Mouse (Mus musculus) heart, postnatal 10 days (tissue): ENCODE data around the gene 9830107B12Rik. TPM values are rescaled to one million over a fixed set of nuclear protein-coding genes. Genes with fewer than 3 reads are reported as not detected.
"Not testable (repeated sequence)": the region's sequence is repeated elsewhere in the genome, so short reads cannot be mapped to it uniquely, and the experiment has no call there.

Experiments used
- DNase-seq, 2 experiments: peaks; one replicate each; pipeline ENCODE4 v3.0.0; 2021
- intact Hi-C: fragments of 180-260 bp; cut with DNase I; formaldehyde crosslinking; loops from one replicate; pipeline ENCODE4 v1.15.1; 2025
- total RNA-seq, 2 experiments: library from RNA; stranded (reverse); gene quantifications; 2 replicates each; pipeline ENCODE4 v1.2.3; 2021

9830107B12Rik gene
- not detected for total RNA-seq

DNA sequence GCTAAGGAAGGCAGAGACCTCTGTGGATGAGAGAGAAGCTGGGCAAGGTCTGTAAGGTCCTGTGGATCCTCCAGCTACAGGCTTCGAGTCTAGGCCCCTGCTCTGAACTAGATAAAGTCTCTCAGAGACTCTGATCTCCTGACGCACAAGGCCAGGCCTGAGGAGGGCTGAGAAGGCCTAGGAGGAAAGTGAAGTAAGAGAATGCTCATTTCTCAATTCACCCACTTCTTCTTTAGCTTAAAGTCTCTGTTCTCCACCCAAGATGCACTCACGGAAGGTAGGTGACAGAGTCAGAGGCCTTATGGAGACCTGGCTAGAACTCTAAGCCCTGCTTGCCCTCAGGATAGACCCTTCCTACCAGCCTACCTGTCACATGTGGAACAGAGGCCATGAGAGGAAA lies at the start of gene 9830107B12Rik:
9830107B12Rik (minus strand) TSS at position 149 of the 400 bp plus-strand sequence.
- intact Hi-C loops: no loop called here
- no peak for DNase-seq

GRCm38 (mm10) chr17:48192366-48192765 lies 46.3 kb upstream of the 9830107B12Rik start:
- DNase-seq: no peak
- intact Hi-C loops: no loop called here

DNA sequence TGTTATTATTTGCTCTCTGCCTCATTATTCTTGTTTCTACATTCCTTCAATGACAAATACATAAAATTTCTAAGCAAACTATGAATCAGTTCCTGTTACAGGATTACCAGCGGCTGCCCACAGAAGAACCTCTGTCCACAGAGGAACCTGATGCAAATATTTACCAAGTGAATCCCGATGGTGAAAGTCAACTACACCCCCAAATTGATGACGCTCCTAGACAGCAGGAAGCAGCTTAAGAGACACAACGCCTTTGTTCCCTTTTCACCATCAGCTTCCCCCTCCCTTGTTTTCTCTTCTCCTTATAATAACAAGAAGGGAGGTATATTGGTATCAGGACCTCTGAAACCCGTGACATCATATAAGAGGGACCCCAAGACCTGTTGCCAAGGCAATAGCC lies 39.2 kb upstream of the 9830107B12Rik start:
- DNase-seq: no peak
- intact Hi-C loops: no loop called here

DNA sequence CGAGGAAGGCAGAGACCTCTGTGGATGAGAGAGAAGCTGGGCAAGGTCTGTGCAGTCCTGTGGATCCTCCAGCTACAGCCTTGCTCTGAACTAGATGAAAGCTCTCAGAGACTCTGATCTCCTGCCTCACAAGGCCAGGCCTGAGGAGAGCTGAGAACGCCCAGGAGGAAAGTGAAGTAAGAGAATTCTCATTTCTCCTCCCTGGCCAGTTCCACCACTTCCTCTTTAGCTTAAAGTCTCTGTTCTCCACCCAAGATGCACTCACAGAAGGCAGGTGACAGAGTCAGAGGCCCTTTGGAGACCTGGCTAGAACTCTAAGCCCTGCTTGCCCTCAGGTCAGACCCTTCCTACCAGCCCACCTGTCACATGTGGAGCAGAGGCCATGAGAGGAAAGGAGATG lies 21.0 kb upstream of the 9830107B12Rik start, which contains the start of gene A530064D06Rik:
A530064D06Rik (minus strand) TSS at position 173 of the 400 bp plus-strand sequence.
- intact Hi-C loops, DNase-seq: not testable (repeated sequence)

DNA sequence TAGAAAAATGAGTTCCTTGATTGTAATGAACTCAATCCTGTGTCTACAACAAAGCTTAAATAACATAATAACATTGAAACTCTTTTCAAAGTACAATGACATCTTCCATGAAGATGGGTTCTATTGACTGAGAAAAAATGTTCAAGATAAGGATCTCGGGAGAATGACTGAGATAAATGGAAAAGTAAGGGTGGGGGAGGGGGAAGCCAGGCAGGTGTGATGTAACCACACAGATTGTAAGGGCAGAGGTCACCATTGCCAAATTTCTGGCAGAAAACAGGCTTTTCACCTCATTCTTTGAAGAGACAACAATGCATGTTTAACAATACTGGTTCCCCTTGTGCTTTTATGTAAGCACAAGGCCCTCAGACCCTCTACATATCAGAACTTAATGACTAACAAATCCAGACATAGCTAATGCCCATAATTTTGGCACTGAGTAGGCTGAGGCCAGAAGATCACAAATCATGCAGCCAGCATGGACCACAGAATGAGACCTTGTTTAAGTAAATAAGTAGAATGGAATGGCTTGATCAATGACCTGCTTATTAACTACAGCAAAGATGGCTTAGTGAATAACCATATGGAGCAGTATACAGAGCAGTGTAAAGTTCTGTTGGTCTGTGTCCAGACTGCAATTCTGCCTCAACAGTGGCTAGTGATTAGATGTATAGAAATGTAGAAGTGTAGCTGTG lies 11.5 kb upstream of the 9830107B12Rik start:
- DNase-seq: no peak
- intact Hi-C loops: loop anchor here (2.0 kb wide), 1 partner anchor 23 kb away; no protein-coding TSS in a partner anchor

GRCm38 (mm10) chr17:48132810-48133209 lies 13.3 kb downstream of the 9830107B12Rik start:
- intact Hi-C loops: no loop called here
- DNase-seq: no peak

- intact Hi-C loops: no loop called here
- no peak for DNase-seq
Observed at GRCm38 (mm10) chr17:48120456-48120855, 25.6 kb downstream of the 9830107B12Rik start.

- intact Hi-C loops: no loop called here
- DNase-seq: peak; percentile 68 to 87
Observed at GRCm38 (mm10) chr17:48119656-48120055, 26.4 kb downstream of the 9830107B12Rik start.

GRCm38 (mm10) chr17:48118570-48118969 lies 27.5 kb downstream of the 9830107B12Rik start:
- intact Hi-C loops: no loop called here
- no peak for DNase-seq

- intact Hi-C loops: no loop called here
- DNase-seq: peak in 1 of 2 experiments; percentile 51
Observed at GRCm38 (mm10) chr17:48110547-48111287, 35.4 kb downstream of the 9830107B12Rik start.

DNA sequence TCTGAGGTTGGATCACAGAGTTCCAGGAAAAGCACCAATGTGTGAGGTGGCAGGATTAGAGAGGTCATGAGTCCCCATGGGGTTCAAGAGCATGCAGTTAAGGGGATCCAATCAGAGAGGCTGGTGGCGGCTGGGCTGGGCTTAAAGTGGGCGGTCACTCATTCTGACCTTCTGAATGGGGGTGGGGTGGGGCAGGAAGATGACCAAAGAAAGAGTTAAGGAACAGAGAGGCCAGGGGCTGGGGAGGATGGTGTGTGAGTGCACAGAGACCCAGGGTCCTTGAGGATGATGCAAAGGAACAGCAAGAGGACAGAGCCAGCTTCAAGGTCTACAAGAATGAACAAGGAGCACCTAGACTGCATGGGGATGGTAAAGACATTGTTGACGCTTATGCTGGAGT lies 37.5 kb downstream of the 9830107B12Rik start:
- DNase-seq: no peak
- intact Hi-C loops: no loop called here

DNA sequence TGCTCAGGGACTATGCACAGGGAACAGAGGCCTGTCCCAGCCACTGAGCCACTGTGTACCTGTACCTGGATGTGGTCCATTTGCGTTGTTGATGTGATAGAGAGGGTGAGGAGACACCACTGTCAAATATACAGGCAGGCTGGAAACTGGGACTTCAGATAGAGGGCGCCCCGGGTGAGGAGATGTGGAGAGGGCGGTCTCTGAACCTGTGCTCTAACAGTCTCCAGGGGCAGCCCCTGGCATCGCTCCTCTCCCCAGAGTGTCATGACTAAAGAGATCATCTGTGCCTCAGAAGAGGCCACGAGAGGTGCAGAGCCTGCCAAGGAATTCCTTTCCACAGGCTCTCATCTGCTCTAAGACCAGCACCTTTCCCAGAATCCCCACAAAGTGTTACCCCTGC lies 38.2 kb downstream of the 9830107B12Rik start:
- no peak for DNase-seq
- intact Hi-C loops: no loop called here

GRCm38 (mm10) chr17:48107333-48107732 lies 38.7 kb downstream of the 9830107B12Rik start:
- intact Hi-C loops: no loop called here
- DNase-seq: no peak

- intact Hi-C loops: loop anchor here (1.0 kb wide), 2 partner anchors 227 to 307 kb away; no protein-coding TSS in a partner anchor
- DNase-seq: peak; percentile 91 to 93
Observed at GRCm38 (mm10) chr17:48100441-48101417, 45.3 kb downstream of the 9830107B12Rik start.

GRCm38 (mm10) chr17:48099312-48099711 lies 46.8 kb downstream of the 9830107B12Rik start:
- no peak for DNase-seq
- intact Hi-C loops: loop anchor here (5.0 kb wide), 1 partner anchor 238 kb away; no protein-coding TSS in a partner anchor

- DNase-seq: no peak
- intact Hi-C loops: loop anchor here (5.0 kb wide), 1 partner anchor 239 kb away; no protein-coding TSS in a partner anchor
Observed at GRCm38 (mm10) chr17:48098528-48098890, 47.6 kb downstream of the 9830107B12Rik start.

- intact Hi-C loops: loop anchor here (5.0 kb wide), 1 partner anchor 239 kb away; no protein-coding TSS in a partner anchor
- DNase-seq: no peak
Observed at GRCm38 (mm10) chr17:48097743-48098527, 48.1 kb downstream of the 9830107B12Rik start.

GRCm38 (mm10) chr17:48097011-48097742 lies 48.9 kb downstream of the 9830107B12Rik start:
- intact Hi-C loops: loop anchor here (5.0 kb wide), 1 partner anchor 240 kb away; no protein-coding TSS in a partner anchor
- DNase-seq: peak; percentile 52 to 61

DNA sequence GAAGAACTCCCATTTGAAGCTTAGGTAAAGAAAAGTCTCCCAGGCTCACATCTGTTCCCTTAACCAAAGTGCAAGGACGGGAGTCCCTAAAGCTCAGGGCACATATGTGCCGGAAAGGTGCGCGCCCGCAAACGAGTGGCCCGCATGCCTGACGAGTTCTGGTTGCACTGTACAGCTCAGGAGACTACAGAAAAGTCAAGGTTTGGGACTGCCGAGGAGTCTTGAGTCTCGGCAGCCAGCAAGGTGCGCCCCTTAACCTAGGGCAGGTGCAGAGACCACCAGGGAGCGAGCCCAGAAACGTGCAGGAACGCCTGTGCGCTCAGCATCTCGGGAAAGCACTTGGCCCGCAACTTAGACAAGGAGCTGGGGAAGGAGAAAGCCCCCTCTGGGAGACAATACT lies 49.7 kb downstream of the 9830107B12Rik start:
- intact Hi-C loops: loop anchor here (5.0 kb wide), 1 partner anchor 241 kb away; no protein-coding TSS in a partner anchor
- no peak for DNase-seq
